Mouse (Mus musculus): ENCODE data around the gene Ttbk1.

Gene Ttbk1

GRCm38 (mm10) chr17:46477286-46477685 lies 10.2 kb downstream of the Ttbk1 start:
- DNase-seq (ENCODE audit: extremely low read depth, insufficient read length, low spot score): no peak

- DNase-seq (ENCODE audit: extremely low read depth, insufficient read length, low spot score): no peak
These were observed 10.9 kb downstream of the Ttbk1 start for GRCm38 (mm10) chr17:46476601-46477000.

GRCm38 (mm10) chr17:46467830-46468229 lies 19.6 kb downstream of the Ttbk1 start:
- DNase-seq (ENCODE audit: extremely low read depth, insufficient read length, low spot score): no peak

- DNase-seq (ENCODE audit: extremely low read depth, insufficient read length, low spot score): no peak
These were observed 25.2 kb downstream of the Ttbk1 start for GRCm38 (mm10) chr17:46462226-46462625.

- no peak for DNase-seq (ENCODE audit: extremely low read depth, insufficient read length, low spot score)
These were observed 26.1 kb downstream of the Ttbk1 start for GRCm38 (mm10) chr17:46461347-46461746.

- DNase-seq (ENCODE audit: extremely low read depth, insufficient read length, low spot score): no peak
These were observed 26.8 kb downstream of the Ttbk1 start for GRCm38 (mm10) chr17:46460673-46461072.

GRCm38 (mm10) chr17:46458439-46458838 lies 29.0 kb downstream of the Ttbk1 start:
- no peak for DNase-seq (ENCODE audit: extremely low read depth, insufficient read length, low spot score)

GRCm38 (mm10) chr17:46457791-46458190 lies 29.7 kb downstream of the Ttbk1 start:
- no peak for DNase-seq (ENCODE audit: extremely low read depth, insufficient read length, low spot score)

- no peak for DNase-seq (ENCODE audit: extremely low read depth, insufficient read length, low spot score)
These were observed 32.3 kb downstream of the Ttbk1 start for GRCm38 (mm10) chr17:46455110-46455691.

- no peak for DNase-seq (ENCODE audit: extremely low read depth, insufficient read length, low spot score)
These were observed 32.9 kb downstream of the Ttbk1 start for GRCm38 (mm10) chr17:46454539-46454938.

GRCm38 (mm10) chr17:46453970-46454411 lies 33.5 kb downstream of the Ttbk1 start:
- DNase-seq (ENCODE audit: extremely low read depth, insufficient read length, low spot score): no peak

GRCm38 (mm10) chr17:46453302-46453948 lies 34.0 kb downstream of the Ttbk1 start:
- no peak for DNase-seq (ENCODE audit: extremely low read depth, insufficient read length, low spot score)

GRCm38 (mm10) chr17:46452683-46453082 lies 34.8 kb downstream of the Ttbk1 start:
- no peak for DNase-seq (ENCODE audit: extremely low read depth, insufficient read length, low spot score)

GRCm38 (mm10) chr17:46446264-46446663 lies 41.2 kb downstream of the Ttbk1 start:
- DNase-seq (ENCODE audit: extremely low read depth, insufficient read length, low spot score): no peak

- no peak for DNase-seq (ENCODE audit: extremely low read depth, insufficient read length, low spot score)
These were observed 42.5 kb downstream of the Ttbk1 start for GRCm38 (mm10) chr17:46444839-46445579.

- DNase-seq (ENCODE audit: extremely low read depth, insufficient read length, low spot score): no peak
These were observed 48.3 kb downstream of the Ttbk1 start for GRCm38 (mm10) chr17:46439176-46439575.

GRCm38 (mm10) chr17:46438298-46438873 lies 49.1 kb downstream of the Ttbk1 start, which contains the start of gene Slc22a7:
Slc22a7 (minus strand) TSS chr17:46438457.
- no peak for DNase-seq (ENCODE audit: extremely low read depth, insufficient read length, low spot score)

GRCm38 (mm10) chr17:46436672-46437366 lies 50.7 kb downstream of the Ttbk1 start:
- DNase-seq (ENCODE audit: extremely low read depth, insufficient read length, low spot score): no peak

GRCm38 (mm10) chr17:46433627-46434026 lies 53.8 kb downstream of the Ttbk1 start:
- no peak for DNase-seq (ENCODE audit: extremely low read depth, insufficient read length, low spot score)

- DNase-seq (ENCODE audit: extremely low read depth, insufficient read length, low spot score): no peak
These were observed 58.6 kb downstream of the Ttbk1 start, which contains the start of gene Crip3 for GRCm38 (mm10) chr17:46428761-46429414. Crip3 (plus strand) TSS chr17:46428926.
